Mouse (Mus musculus) ES-Bruce4 (cell line): Measurements from ENCODE around the gene H2-DMa. TPM values are rescaled to one million over a fixed set of nuclear protein-coding genes. Genes with fewer than 3 reads are reported as not detected.

Experiments
- H3K27ac ChIP-seq: 2 replicates; pipeline ENCODE4 v1.5.1; 2012; ENCODE audit warnings: low read length, inconsistent platforms; ENCODE audit not compliant: insufficient read depth
- H3K27me3 ChIP-seq: 2 replicates; pipeline ENCODE4 v1.6.1; 2012; ENCODE audit warnings: mild to moderate bottlenecking, low read length, inconsistent platforms; ENCODE audit not compliant: control insufficient read depth, poor library complexity, insufficient read depth, severe bottlenecking
- H3K36me3 ChIP-seq: 2 replicates; pipeline ENCODE4 v1.6.1; 2012; ENCODE audit warnings: inconsistent platforms, mild to moderate bottlenecking, low read length, moderate library complexity; ENCODE audit not compliant: control insufficient read depth, poor library complexity, insufficient read depth, severe bottlenecking
- H3K4me1 ChIP-seq: one replicate; pipeline ENCODE4 v1.8.1; 2011; ENCODE audit warnings: low read length; ENCODE audit not compliant: control insufficient read depth, insufficient read depth
- H3K4me3 ChIP-seq: 2 replicates; pipeline ENCODE4 v1.5.1; 2011; ENCODE audit warnings: low read depth, mild to moderate bottlenecking, low read length
- H3K9ac ChIP-seq: 2 replicates; pipeline ENCODE4 v1.6.1; 2012; ENCODE audit warnings: low read depth, mild to moderate bottlenecking, inconsistent platforms; ENCODE audit not compliant: poor library complexity, severe bottlenecking
- H3K9me3 ChIP-seq: replicated peaks from 2 replicates; pipeline ENCODE4 v1.6.1; 2012; ENCODE audit warnings: mild to moderate bottlenecking, low read length, inconsistent platforms; ENCODE audit not compliant: control insufficient read depth, poor library complexity, insufficient read depth, severe bottlenecking
- CTCF ChIP-seq: IDR thresholded peaks from one replicate; pipeline ENCODE4 v1.8.1; 2011; ENCODE audit warnings: low read depth, low read length
- EP300 ChIP-seq: IDR thresholded peaks from 2 replicates; pipeline ENCODE4 v1.6.1; 2011; ENCODE audit warnings: low read depth, low read length; ENCODE audit not compliant: insufficient read depth
- POLR2A ChIP-seq: IDR thresholded peaks from one replicate; pipeline ENCODE4 v1.8.1; 2011; ENCODE audit warnings: low read length; ENCODE audit not compliant: insufficient read depth
- polyA plus RNA-seq: library from polyadenylated mRNA; stranded (reverse); fragments of >200 nt; gene quantifications from 2 replicates; pipeline ENCODE4 v1.2.4, GENCODE M21; 2011; ENCODE audit warnings: low read depth; ENCODE audit not compliant: missing spikeins, insufficient read depth, insufficient read length

Gene H2-DMa
- polyA plus RNA-seq, 1 experiment: 5.9 TPM

GRCm38 (mm10) chr17:34093199-34093874 is 26.0 kb upstream of the H2-DMa start:
- Histone ChIP-seq H3K4me3 (no peak overlapping the region), H3K9ac (no peak overlapping the region), H3K27me3 (no peaks in the 10 kb centered on the region), H3K4me1 (no peaks in the 10 kb centered on the region), H3K9me3 (no peaks in the 10 kb centered on the region), H3K36me3 (no peaks in the 10 kb centered on the region), H3K27ac (no peak overlapping the region)
- TF ChIP-seq POLR2A (no peak), EP300 (no peak), CTCF (no peak)

GRCm38 (mm10) chr17:34094283-34095035 is 24.9 kb upstream of the H2-DMa start:
- no peaks in the 10 kb centered on the region for H3K27me3 ChIP-seq
- no peak overlapping the region for H3K9ac ChIP-seq
- no peak overlapping the region for H3K27ac ChIP-seq
- no peaks in the 10 kb centered on the region for H3K9me3 ChIP-seq
- H3K36me3 ChIP-seq: no peaks in the 10 kb centered on the region
- no peaks in the 10 kb centered on the region for H3K4me1 ChIP-seq
- no peak overlapping the region for H3K4me3 ChIP-seq
- TF ChIP-seq CTCF (no peak), EP300 (no peak), POLR2A (no peak)

- H3K27me3 ChIP-seq: no peaks in the 10 kb centered on the region
- H3K4me3 ChIP-seq: no peak overlapping the region
- no peaks in the 10 kb centered on the region for H3K9me3 ChIP-seq
- no peak for TF ChIP-seq CTCF
- no peak for TF ChIP-seq POLR2A
- H3K4me1 ChIP-seq: no peaks in the 10 kb centered on the region
- H3K36me3 ChIP-seq: no peaks in the 10 kb centered on the region
- no peak overlapping the region for H3K9ac ChIP-seq
- no peak overlapping the region for H3K27ac ChIP-seq
Measured at GRCm38 (mm10) chr17:34096497-34097010, 22.8 kb upstream of the H2-DMa start.

GRCm38 (mm10) chr17:34097272-34097671 is 22.1 kb upstream of the H2-DMa start:
- Histone ChIP-seq H3K9me3 (no peaks in the 10 kb centered on the region), H3K27me3 (no peaks in the 10 kb centered on the region), H3K4me1 (no peaks in the 10 kb centered on the region), H3K36me3 (no peaks in the 10 kb centered on the region), H3K4me3 (no peak overlapping the region), H3K27ac (no peak overlapping the region), H3K9ac (no peak overlapping the region)
- TF ChIP-seq CTCF (no peak), POLR2A (no peak), EP300 (no peak)

- no peak overlapping the region for H3K9ac ChIP-seq
- TF ChIP-seq EP300 (no peak), CTCF (no peak), POLR2A (no peak)
- H3K27ac ChIP-seq: no peak overlapping the region
Measured at GRCm38 (mm10) chr17:34098709-34099479, 20.4 kb upstream of the H2-DMa start.

More at GRCm38 (mm10) chr17:34098709-34099479, 20.4 kb upstream of the H2-DMa start:
- H3K4me3 ChIP-seq: no peak overlapping the region
- H3K27me3 ChIP-seq: no peaks in the 10 kb centered on the region
- H3K36me3 ChIP-seq: no peaks in the 10 kb centered on the region
- H3K4me1 ChIP-seq: no peaks in the 10 kb centered on the region
- H3K9me3 ChIP-seq: no peaks in the 10 kb centered on the region
